Mouse (Mus musculus) midbrain, postnatal 0 days (tissue): ENCODE data around the gene Gm20696. TPM values are rescaled to one million over a fixed set of nuclear protein-coding genes. Genes with fewer than 3 reads are reported as not detected.

ENCODE experiments used
- ATAC-seq: fragments of 200-750 bp; cut with Nextera tagmentation; 2 replicates; pipeline ENCODE4 v1.8.0; 2017; ENCODE audit warnings: moderate number of reproducible peaks, mild to moderate bottlenecking, moderate TSS enrichment, moderate library complexity; ENCODE audit not compliant: low FRiP score
- DNase-seq: peaks from one replicate; pipeline ENCODE4 v3.0.0-alpha.2; 2015; ENCODE audit warnings: low spot score
- H3K27ac ChIP-seq: fragments of 300-500 bp; sonication (generic); 2 replicates; pipeline ENCODE4 v1.5.1; 2014; ENCODE audit warnings: low read depth, mild to moderate bottlenecking, low read length, mixed read lengths
- H3K27me3 ChIP-seq: fragments of 300-500 bp; sonication (generic); 2 replicates; pipeline ENCODE4 v1.6.1; 2014; ENCODE audit warnings: low read length, control low read depth, mixed read lengths; ENCODE audit not compliant: insufficient read depth
- H3K36me3 ChIP-seq: fragments of 300-500 bp; sonication (generic); 2 replicates; pipeline ENCODE4 v1.6.1; 2014; ENCODE audit warnings: low read length, control low read depth, mixed read lengths; ENCODE audit not compliant: insufficient read depth
- H3K4me1 ChIP-seq: fragments of 300-500 bp; sonication (generic); 2 replicates; pipeline ENCODE4 v1.6.1; 2014; ENCODE audit warnings: mild to moderate bottlenecking, control low read depth, antibody characterized with exemption, low read length, mixed read lengths; ENCODE audit not compliant: insufficient read depth
- H3K4me2 ChIP-seq: fragments of 300-500 bp; sonication (generic); 2 replicates; pipeline ENCODE4 v1.6.1; 2014; ENCODE audit warnings: low read depth, mild to moderate bottlenecking, low read length, mixed read lengths; ENCODE audit not compliant: poor library complexity, severe bottlenecking
- H3K4me3 ChIP-seq: fragments of 300-500 bp; sonication (generic); 2 replicates; pipeline ENCODE4 v1.5.1; 2014; ENCODE audit warnings: low read depth, mild to moderate bottlenecking, low read length, moderate library complexity
- H3K9ac ChIP-seq: fragments of 300-500 bp; sonication (generic); replicated peaks from 2 replicates; pipeline ENCODE4 v1.6.1; 2014; ENCODE audit warnings: mild to moderate bottlenecking, low read length, moderate library complexity, mixed read lengths; ENCODE audit not compliant: poor library complexity, severe bottlenecking
- H3K9me3 ChIP-seq: fragments of 300-500 bp; sonication (generic); 2 replicates; pipeline ENCODE4 v1.6.1; 2016; ENCODE audit warnings: low read length, control low read depth
- CTCF ChIP-seq: IDR thresholded peaks from 2 replicates; pipeline ENCODE4 v1.5.1; 2016; ENCODE audit warnings: antibody characterized with exemption, mild to moderate bottlenecking
- WGBS: fragments of 180-500 bp; shearing (Covaris S2); extraction: QIAGEN DNeasy Blood & Tissue Kit; methylation state at CpG from one replicate; pipeline ENCODE4 v1.1.7; 2014; 5-methylcytosine and 5-hydroxymethylcytosine counted together
- polyA plus RNA-seq: library from polyadenylated mRNA; unstranded; fragments of >200 nt; fragmentation: Nextera tagmentation; extraction: Ambion mirVana; gene quantifications from 2 replicates; pipeline ENCODE4 v1.2.1, GENCODE M21; 2015
- total RNA-seq: library from RNA; depleted of rRNA; stranded (reverse); fragments of >200 nt; gene quantifications from 2 replicates; pipeline ENCODE4 v1.2.3, GENCODE M21; 2014

Gm20696 gene
- total and polyA plus RNA-seq, 2 experiments from 2014 or later: 1.1 to 2.9 TPM

GRCm38 (mm10) chr6:99625306-99625705, 41.3 kb downstream of the Gm20696 start:
- H3K9me3 ChIP-seq: no peaks in the 10 kb centered on the region
- H3K36me3 ChIP-seq: 0 out of 2 replicates have a peak, but pooled peaks cover 8% of the 10 kb centered on the region
- no peaks in the 10 kb centered on the region for H3K4me1 ChIP-seq
- no peak overlapping the region for H3K4me3 ChIP-seq
- TF ChIP-seq CTCF: no peak
- no peak overlapping the region for H3K9ac ChIP-seq
- no peak for DNase-seq
- H3K4me2 ChIP-seq: no peak overlapping the region
- WGBS: 46% methylated on average over 7 of the region's 7 CpGs
- no peaks in the 10 kb centered on the region for H3K27me3 ChIP-seq
- no peak overlapping the region for H3K27ac ChIP-seq
- no peak for ATAC-seq

GRCm38 (mm10) chr6:99624542-99624941, 42.1 kb downstream of the Gm20696 start:
- Histone ChIP-seq H3K4me1 (no peaks in the 10 kb centered on the region), H3K9me3 (no peaks in the 10 kb centered on the region), H3K9ac (no peak overlapping the region), H3K36me3 (0 out of 2 replicates have a peak, but pooled peaks cover 8% of the 10 kb centered on the region), H3K27me3 (no peaks in the 10 kb centered on the region), H3K27ac (no peak overlapping the region), H3K4me3 (no peak overlapping the region), H3K4me2 (no peak overlapping the region)
- WGBS: 86% methylated on average over 3 of the region's 3 CpGs
- DNase-seq: no peak
- no peak for ATAC-seq
- TF ChIP-seq CTCF: no peak

GRCm38 (mm10) chr6:99623641-99624040, 43.0 kb downstream of the Gm20696 start:
- H3K27me3 ChIP-seq: no peaks in the 10 kb centered on the region
- ATAC-seq: no peak
- H3K4me1 ChIP-seq: no peaks in the 10 kb centered on the region
- DNase-seq: peak; percentile 67
- no peak overlapping the region for H3K4me3 ChIP-seq
- no peak overlapping the region for H3K9ac ChIP-seq
- no peak overlapping the region for H3K4me2 ChIP-seq
- 0 out of 2 replicates have a peak, but pooled peaks cover 3% of the 10 kb centered on the region for H3K36me3 ChIP-seq
- H3K9me3 ChIP-seq: no peaks in the 10 kb centered on the region
- no peak overlapping the region for H3K27ac ChIP-seq
- 10% methylated on average over 6 of the region's 6 CpGs for WGBS
- peak; percentile 69 for TF ChIP-seq CTCF

GRCm38 (mm10) chr6:99621167-99621566, 45.4 kb downstream of the Gm20696 start:
- 70% methylated on average over 4 of the region's 4 CpGs for WGBS
- DNase-seq: no peak
- H3K4me1 ChIP-seq: no peaks in the 10 kb centered on the region
- no peak overlapping the region for H3K9ac ChIP-seq
- no peaks in the 10 kb centered on the region for H3K27me3 ChIP-seq
- H3K4me2 ChIP-seq: no peak overlapping the region
- no peaks in the 10 kb centered on the region for H3K36me3 ChIP-seq
- H3K4me3 ChIP-seq: no peak overlapping the region
- no peak for TF ChIP-seq CTCF
- H3K27ac ChIP-seq: no peak overlapping the region
- ATAC-seq: no peak
- H3K9me3 ChIP-seq: no peaks in the 10 kb centered on the region

- Histone ChIP-seq H3K4me1 (no peaks in the 10 kb centered on the region), H3K4me3 (no peak overlapping the region), H3K36me3 (no peaks in the 10 kb centered on the region), H3K9ac (no peak overlapping the region), H3K27ac (no peak overlapping the region), H3K4me2 (no peak overlapping the region), H3K27me3 (no peaks in the 10 kb centered on the region), H3K9me3 (no peaks in the 10 kb centered on the region)
- no peak for DNase-seq
- no peak for TF ChIP-seq CTCF
- 73% methylated on average over 7 of the region's 7 CpGs for WGBS
- ATAC-seq: no peak
Observed at GRCm38 (mm10) chr6:99620471-99620870, 46.1 kb downstream of the Gm20696 start.

- peaks cover 2% of the 10 kb centered on the region; the same call in 1 of the 2 replicates for H3K4me1 ChIP-seq
- H3K4me2 ChIP-seq: no peak overlapping the region
- no peak overlapping the region for H3K9ac ChIP-seq
- ATAC-seq: no peak
- no peak for TF ChIP-seq CTCF
- no peaks in the 10 kb centered on the region for H3K27me3 ChIP-seq
- no peaks in the 10 kb centered on the region for H3K36me3 ChIP-seq
- WGBS: 79% methylated on average over 8 of the region's 8 CpGs
- no peak overlapping the region for H3K27ac ChIP-seq
- H3K4me3 ChIP-seq: no peak overlapping the region
- no peaks in the 10 kb centered on the region for H3K9me3 ChIP-seq
- DNase-seq: no peak
Observed at GRCm38 (mm10) chr6:99619964-99620363, 46.6 kb downstream of the Gm20696 start.
